Mouse (Mus musculus) kidney, embryonic 16.5 days (tissue): ENCODE measurements around the gene Ctnnd2. TPM values are rescaled to one million over a fixed set of nuclear protein-coding genes. Genes with fewer than 3 reads are reported as not detected.

Experiments used
- ATAC-seq: fragments of 200-750 bp; cut with Nextera tagmentation; 2 replicates; pipeline ENCODE4 v1.8.0; 2017; ENCODE audit warnings: moderate TSS enrichment; ENCODE audit not compliant: low FRiP score, low TSS enrichment
- H3K27ac ChIP-seq: fragments of 300-500 bp; sonication (generic); 2 replicates; pipeline ENCODE4 v1.5.1; 2014; ENCODE audit warnings: low read length
- H3K27me3 ChIP-seq: fragments of 300-500 bp; sonication (generic); 2 replicates; pipeline ENCODE4 v1.6.1; 2014; ENCODE audit warnings: low read length, control low read depth, mixed read lengths; ENCODE audit not compliant: insufficient read depth
- H3K36me3 ChIP-seq: fragments of 300-500 bp; sonication (generic); 2 replicates; pipeline ENCODE4 v1.6.1; 2014; ENCODE audit warnings: low read length, control low read depth, mixed read lengths; ENCODE audit not compliant: insufficient read depth
- H3K4me1 ChIP-seq: fragments of 300-500 bp; sonication (generic); 2 replicates; pipeline ENCODE4 v1.6.1; 2014; ENCODE audit warnings: low read length, control low read depth, mixed read lengths; ENCODE audit not compliant: insufficient read depth
- H3K4me2 ChIP-seq: fragments of 300-500 bp; sonication (generic); replicated peaks from 2 replicates; pipeline ENCODE4 v1.6.1; 2014; ENCODE audit warnings: low read depth, low read length
- H3K4me3 ChIP-seq: fragments of 300-500 bp; sonication (generic); 2 replicates; pipeline ENCODE4 v1.5.1; 2014; ENCODE audit warnings: mild to moderate bottlenecking, low read length
- H3K9ac ChIP-seq: fragments of 300-500 bp; sonication (generic); replicated peaks from 2 replicates; pipeline ENCODE4 v1.6.1; 2014; ENCODE audit warnings: low read length
- H3K9me3 ChIP-seq: fragments of 300-500 bp; sonication (generic); 2 replicates; pipeline ENCODE4 v1.6.1; 2016; ENCODE audit warnings: low read length, control low read depth
- WGBS: fragments of 180-500 bp; shearing (Covaris S2); extraction: QIAGEN DNeasy Blood & Tissue Kit; methylation state at CpG from one replicate; pipeline ENCODE4 v1.1.7; 2014; 5-methylcytosine and 5-hydroxymethylcytosine counted together
- polyA plus RNA-seq: library from polyadenylated mRNA; unstranded; fragments of >200 nt; fragmentation: Nextera tagmentation; extraction: Ambion mirVana; gene quantifications from 2 replicates; pipeline ENCODE4 v1.2.1, GENCODE M21; 2015

The Ctnnd2 gene
- polyA plus RNA-seq, 1 experiment from 2014 or later = 3.6 TPM

GRCm38 (mm10) chr15:30373654-30374215 is 201.3 kb downstream of the Ctnnd2 start:
- 82% methylated on average over 6 of the region's 6 CpGs for WGBS
- Histone ChIP-seq H3K4me3 (no peak overlapping the region), H3K27ac (no peak overlapping the region), H3K4me2 (no peak overlapping the region), H3K9me3 (no peaks in the 10 kb centered on the region), H3K27me3 (no peaks in the 10 kb centered on the region), H3K9ac (no peak overlapping the region), H3K4me1 (no peaks in the 10 kb centered on the region), H3K36me3 (no peaks in the 10 kb centered on the region)
- ATAC-seq = no peak

- 88% methylated on average over 5 of the region's 5 CpGs for WGBS
- Histone ChIP-seq H3K9ac (no peak overlapping the region), H3K27me3 (no peaks in the 10 kb centered on the region), H3K4me2 (no peak overlapping the region), H3K4me3 (no peak overlapping the region), H3K27ac (no peak overlapping the region), H3K9me3 (no peaks in the 10 kb centered on the region), H3K36me3 (no peaks in the 10 kb centered on the region), H3K4me1 (no peaks in the 10 kb centered on the region)
- no peak for ATAC-seq
Measured at GRCm38 (mm10) chr15:30374907-30375306, 202.5 kb downstream of the Ctnnd2 start.

- WGBS = 30% methylated on average over 9 of the region's 9 CpGs
- no peaks in the 10 kb centered on the region for H3K9me3 ChIP-seq
- H3K4me3 ChIP-seq = no peak overlapping the region
- no peak overlapping the region for H3K9ac ChIP-seq
- H3K27ac ChIP-seq = no peak overlapping the region
- H3K27me3 ChIP-seq = no peaks in the 10 kb centered on the region
- H3K36me3 ChIP-seq = no peaks in the 10 kb centered on the region
- no peaks in the 10 kb centered on the region for H3K4me1 ChIP-seq
- H3K4me2 ChIP-seq = no peak overlapping the region
- ATAC-seq = no peak
Measured at GRCm38 (mm10) chr15:30383075-30383842, 210.9 kb downstream of the Ctnnd2 start.

- H3K4me1 ChIP-seq = no peaks in the 10 kb centered on the region
- no peak overlapping the region for H3K4me2 ChIP-seq
- no peak overlapping the region for H3K4me3 ChIP-seq
- no peaks in the 10 kb centered on the region for H3K27me3 ChIP-seq
- WGBS = 66% methylated on average over 5 of the region's 5 CpGs
- no peaks in the 10 kb centered on the region for H3K9me3 ChIP-seq
- no peak for ATAC-seq
- H3K27ac ChIP-seq = no peak overlapping the region
- H3K9ac ChIP-seq = no peak overlapping the region
- no peaks in the 10 kb centered on the region for H3K36me3 ChIP-seq
Measured at GRCm38 (mm10) chr15:30384386-30384785, 212.0 kb downstream of the Ctnnd2 start.

GRCm38 (mm10) chr15:30386489-30386888 is 214.1 kb downstream of the Ctnnd2 start:
- Histone ChIP-seq H3K4me3 (no peak overlapping the region), H3K4me2 (no peak overlapping the region), H3K36me3 (no peaks in the 10 kb centered on the region), H3K9ac (no peak overlapping the region), H3K27me3 (no peaks in the 10 kb centered on the region), H3K27ac (no peak overlapping the region), H3K9me3 (no peaks in the 10 kb centered on the region), H3K4me1 (no peaks in the 10 kb centered on the region)
- no peak for ATAC-seq

- Histone ChIP-seq H3K36me3 (no peaks in the 10 kb centered on the region), H3K9ac (no peak overlapping the region), H3K4me3 (no peak overlapping the region), H3K4me2 (no peak overlapping the region), H3K27me3 (no peaks in the 10 kb centered on the region), H3K4me1 (no peaks in the 10 kb centered on the region), H3K9me3 (no peaks in the 10 kb centered on the region), H3K27ac (no peak overlapping the region)
- no peak for ATAC-seq
- 52% methylated on average over 6 of the region's 6 CpGs for whole genome bisulfite sequencing
Measured at GRCm38 (mm10) chr15:30387244-30387643, 214.9 kb downstream of the Ctnnd2 start.

- no peak for ATAC-seq
- H3K4me3 ChIP-seq = no peak overlapping the region
- no peak overlapping the region for H3K27ac ChIP-seq
- no peaks in the 10 kb centered on the region for H3K36me3 ChIP-seq
- H3K4me2 ChIP-seq = no peak overlapping the region
- 72% methylated on average over 4 of the region's 4 CpGs for WGBS
- H3K9ac ChIP-seq = no peak overlapping the region
- H3K4me1 ChIP-seq = no peaks in the 10 kb centered on the region
- H3K9me3 ChIP-seq = no peaks in the 10 kb centered on the region
- no peaks in the 10 kb centered on the region for H3K27me3 ChIP-seq
Measured at GRCm38 (mm10) chr15:30401111-30401510, 228.7 kb downstream of the Ctnnd2 start.

GRCm38 (mm10) chr15:30406254-30406653 is 233.9 kb downstream of the Ctnnd2 start:
- Histone ChIP-seq H3K4me1 (no peaks in the 10 kb centered on the region), H3K4me3 (no peak overlapping the region), H3K27me3 (no peaks in the 10 kb centered on the region), H3K27ac (no peak overlapping the region), H3K4me2 (no peak overlapping the region), H3K36me3 (no peaks in the 10 kb centered on the region), H3K9me3 (no peaks in the 10 kb centered on the region), H3K9ac (no peak overlapping the region)
- no peak for ATAC-seq
- 0% methylated on average over 1 of the region's 1 CpGs for WGBS

GRCm38 (mm10) chr15:30423146-30423545 is 250.8 kb downstream of the Ctnnd2 start:
- no peak overlapping the region for H3K4me2 ChIP-seq
- H3K9ac ChIP-seq = no peak overlapping the region
- no peak overlapping the region for H3K27ac ChIP-seq
- ATAC-seq = no peak
- H3K4me3 ChIP-seq = no peak overlapping the region
- no peaks in the 10 kb centered on the region for H3K9me3 ChIP-seq
- H3K36me3 ChIP-seq = no peaks in the 10 kb centered on the region
- no peaks in the 10 kb centered on the region for H3K4me1 ChIP-seq
- no peaks in the 10 kb centered on the region for H3K27me3 ChIP-seq
- WGBS = 92% methylated on average over 5 of the region's 5 CpGs

GRCm38 (mm10) chr15:30424290-30424689 is 251.9 kb downstream of the Ctnnd2 start:
- Histone ChIP-seq H3K4me1 (no peaks in the 10 kb centered on the region), H3K9ac (no peak overlapping the region), H3K36me3 (no peaks in the 10 kb centered on the region), H3K4me3 (no peak overlapping the region), H3K27ac (no peak overlapping the region), H3K9me3 (no peaks in the 10 kb centered on the region), H3K4me2 (no peak overlapping the region), H3K27me3 (no peaks in the 10 kb centered on the region)
- no peak for ATAC-seq
- 69% methylated on average over 9 of the region's 9 CpGs for WGBS
